Mouse (Mus musculus) gastrocnemius, postnatal 4 days (tissue): ENCODE data around the gene Ccdc138. TPM values are rescaled to one million over a fixed set of nuclear protein-coding genes. Genes with fewer than 3 reads are reported as not detected.

Experiments
- total RNA-seq, 2 experiments: library from RNA; stranded (reverse); gene quantifications; 2 replicates each; pipeline ENCODE4 v1.2.3; 2021

Ccdc138 gene
- total RNA-seq, 2 experiments from 2014 or later, result 1.8 TPM

Other genes starting within 250 kb of the Ccdc138 start
- 10 to 100 TPM; 20.9 to 23.5 TPM for gene Gcc2, start 242.5 kb upstream of the Ccdc138 start, total RNA-seq
- gene Lims1, start 174.5 kb upstream of the Ccdc138 start, total RNA-seq, result 100 to 1,000 TPM; 108 to 135 TPM
- gene Ranbp2, start 51.0 kb upstream of the Ccdc138 start, total RNA-seq, result 10 to 100 TPM; 64.9 to 75.2 TPM
- under 1 TPM; 0.37 to 0.52 TPM for gene Edar, start 177.7 kb downstream of the Ccdc138 start, total RNA-seq
- not detected for gene Gm17542, start 220.3 kb downstream of the Ccdc138 start, total RNA-seq